10 mouse cellular contexts compared by ENCODE assay signal in the genomic region with DNA sequence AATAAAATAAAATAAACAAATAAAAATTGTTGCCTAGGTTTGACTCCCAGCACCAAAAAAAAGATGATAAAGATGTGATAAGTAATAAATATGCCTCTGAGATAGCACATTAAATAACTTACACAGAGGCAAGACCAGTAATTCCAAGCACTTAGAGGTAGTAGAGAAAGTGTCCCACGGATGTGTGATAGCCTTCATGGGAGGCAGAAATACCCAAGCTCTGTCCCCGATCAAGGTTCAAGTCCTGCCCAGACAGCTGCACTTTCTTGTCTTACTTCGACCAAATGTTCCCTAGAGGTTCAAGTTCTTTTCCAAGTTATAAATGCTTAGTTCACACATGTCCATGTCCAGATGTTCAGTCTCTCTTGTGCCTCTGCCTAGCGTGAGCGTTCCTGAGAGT. TPM values are rescaled to one million over a fixed set of nuclear protein-coding genes. Genes with fewer than 3 reads are reported as not detected.
DNase-seq lines count a peak whose midpoint lies in the region; ATAC-seq and TF ChIP-seq lines count a peak whose summit lies in the region.
"Had no signal": no experiment of that assay in that cellular context is flagged by ENCODE, and none has a peak within 500 bp of the region (broad histone marks: within the 10 kb centered on the region; RNA-seq: fewer than 3 reads in every experiment).

No protein-coding gene starts in this region.

- no peak overlapping the region for H3K27ac ChIP-seq in heart, embryonic 13.5 days (replicated peaks)
- no peak overlapping the region for H3K27ac ChIP-seq in heart, embryonic 10.5 days
- H3K27ac ChIP-seq in liver, embryonic 14.5 days, result no peak overlapping the region
- no peak overlapping the region for H3K27ac ChIP-seq in liver, postnatal 0 days (ENCODE audit: low read depth)
- no peak overlapping the region for H3K27ac ChIP-seq in neural tube, embryonic 13.5 days (replicated peaks)
- no peak overlapping the region for H3K27ac ChIP-seq in neural tube, embryonic 15.5 days (replicated peaks)
- H3K27ac ChIP-seq: embryonic facial prominence, embryonic 13.5 days; heart, embryonic 15.5 days; left cerebral cortex, adult 2 months had no signal

- H3K4me2 ChIP-seq in heart, embryonic 13.5 days, result peak overlapping the region; percentile 75
- H3K4me2 ChIP-seq in liver, embryonic 14.5 days (ENCODE audit: low read depth), result peak overlapping the region; percentile 77; the same call in 1 of the 2 replicates
- H3K4me2 ChIP-seq in liver, postnatal 0 days (ENCODE audit: low read depth, low read length), result no peak overlapping the region; the same call in 1 of the 2 replicates
- 0 out of 2 replicates have a peak overlapping the region, but pooled peaks have one; percentile 54 for H3K4me2 ChIP-seq in neural tube, embryonic 13.5 days
- no peak overlapping the region for H3K4me2 ChIP-seq in neural tube, embryonic 15.5 days

- peak overlapping the region; percentile 53; the same call in 1 of the 2 replicates for H3K4me3 ChIP-seq in heart, embryonic 13.5 days
- H3K4me3 ChIP-seq in heart, embryonic 10.5 days, result no peak overlapping the region
- no peak overlapping the region for H3K4me3 ChIP-seq in liver, embryonic 14.5 days (ENCODE audit: insufficient read depth in 1 of 2, low read depth in 2 of 2, low read length in 2 of 2)
- H3K4me3 ChIP-seq in liver, postnatal 0 days (ENCODE audit: low read depth, low read length), result no peak overlapping the region
- no peak overlapping the region for H3K4me3 ChIP-seq in neural tube, embryonic 13.5 days
- no peak overlapping the region for H3K4me3 ChIP-seq in neural tube, embryonic 15.5 days (replicated peaks)

- no peaks in the 10 kb centered on the region for H3K27me3 ChIP-seq in heart, embryonic 13.5 days (replicated peaks)
- no peaks in the 10 kb centered on the region for H3K27me3 ChIP-seq in heart, embryonic 10.5 days (ENCODE audit: insufficient read depth, poor library complexity, severe bottlenecking)
- H3K27me3 ChIP-seq in liver, embryonic 14.5 days (ENCODE audit: control insufficient read depth, insufficient read depth, low read length), result no peaks in the 10 kb centered on the region
- no peaks in the 10 kb centered on the region for H3K27me3 ChIP-seq in liver, postnatal 0 days (ENCODE audit: insufficient read depth, low read length)
- H3K27me3 ChIP-seq in neural tube, embryonic 13.5 days, result no peaks in the 10 kb centered on the region
- no peaks in the 10 kb centered on the region for H3K27me3 ChIP-seq in neural tube, embryonic 15.5 days (replicated peaks)
- H3K27me3 ChIP-seq: embryonic facial prominence, embryonic 13.5 days; heart, embryonic 15.5 days had no signal

- 81% methylated on average over 5 of the region's 5 CpGs for WGBS in heart, embryonic 13.5 days
- WGBS in heart, embryonic 10.5 days, result 85% methylated on average over 5 of the region's 5 CpGs
- WGBS in liver, embryonic 14.5 days (ENCODE audit: insufficient replicate concordance), result 71% methylated on average over 5 of the region's 5 CpGs
- 84% methylated on average over 5 of the region's 5 CpGs for WGBS in liver, postnatal 0 days (ENCODE audit: insufficient replicate concordance)
- WGBS in neural tube, embryonic 13.5 days, result 86% methylated on average over 5 of the region's 5 CpGs
- WGBS in neural tube, embryonic 15.5 days, result 90% methylated on average over 5 of the region's 5 CpGs

- no peak for ATAC-seq in heart, embryonic 13.5 days (ENCODE audit: extremely low read depth, insufficient number of reproducible peaks, low FRiP score, low TSS enrichment)
- ATAC-seq in liver, embryonic 14.5 days (ENCODE audit: insufficient read depth), result no peak
- ATAC-seq in liver, postnatal 0 days, result no peak
- ATAC-seq in neural tube, embryonic 13.5 days (ENCODE audit: low read depth), result no peak
- no peak for ATAC-seq in neural tube, embryonic 15.5 days (ENCODE audit: low FRiP score)

- peaks cover 14% of the 10 kb centered on the region for H3K4me1 ChIP-seq in heart, embryonic 13.5 days
- H3K4me1 ChIP-seq in heart, embryonic 10.5 days, result peaks cover 11% of the 10 kb centered on the region; the same call in 1 of the 2 replicates
- peaks cover 0 to 13% of the 10 kb centered on the region in 2 experiments; a peak in 2 of 4 replicates for H3K4me1 ChIP-seq in liver, embryonic 14.5 days (replicated peaks; ENCODE audit: control insufficient read depth in 2 of 2, insufficient read depth in 2 of 2, low read length in 1 of 2)
- H3K4me1 ChIP-seq in liver, postnatal 0 days (ENCODE audit: insufficient read depth), result peaks cover 5% of the 10 kb centered on the region
- 0 out of 2 replicates have a peak, but pooled peaks cover 6% of the 10 kb centered on the region for H3K4me1 ChIP-seq in neural tube, embryonic 13.5 days (replicated peaks)
- H3K4me1 ChIP-seq in neural tube, embryonic 15.5 days, result peaks cover 14% of the 10 kb centered on the region; the same call in 1 of the 2 replicates
- H3K4me1 ChIP-seq: embryonic facial prominence, embryonic 13.5 days had no signal

- no peak for TF ChIP-seq CTCF in liver, embryonic 14.5 days (IDR thresholded peaks at IDR 0.05; ENCODE audit: low read depth)
- no peak for TF ChIP-seq CTCF in liver, postnatal 0 days (IDR thresholded peaks at IDR 0.05; ENCODE audit: low read depth)

- H3K9ac ChIP-seq in heart, embryonic 13.5 days, result no peak overlapping the region
- no peak overlapping the region for H3K9ac ChIP-seq in liver, embryonic 14.5 days (replicated peaks)
- no peak overlapping the region for H3K9ac ChIP-seq in liver, postnatal 0 days (replicated peaks)
- no peak overlapping the region for H3K9ac ChIP-seq in neural tube, embryonic 13.5 days
- no peak overlapping the region for H3K9ac ChIP-seq in neural tube, embryonic 15.5 days (replicated peaks)

- H3K9me3 ChIP-seq in heart, embryonic 13.5 days, result no peaks in the 10 kb centered on the region
- no peaks in the 10 kb centered on the region for H3K9me3 ChIP-seq in heart, embryonic 10.5 days
- no peaks in the 10 kb centered on the region for H3K9me3 ChIP-seq in liver, embryonic 14.5 days (ENCODE audit: control insufficient read depth, low read length)
- H3K9me3 ChIP-seq in liver, postnatal 0 days (ENCODE audit: low read length), result no peaks in the 10 kb centered on the region
- H3K9me3 ChIP-seq in neural tube, embryonic 13.5 days, result no peaks in the 10 kb centered on the region
- H3K9me3 ChIP-seq in neural tube, embryonic 15.5 days (replicated peaks), result no peaks in the 10 kb centered on the region
- H3K9me3 ChIP-seq: embryonic facial prominence, embryonic 13.5 days; heart, embryonic 15.5 days had no signal

- no peak for DNase-seq in heart, embryonic 10.5 days (ENCODE audit: low spot score)
- no peak for DNase-seq in liver, embryonic 14.5 days (ENCODE audit: low read depth in 3 of 3, low spot score in 3 of 3)
- no peak for DNase-seq in liver, postnatal 0 days
- DNase-seq in urinary bladder, adult 2 months (ENCODE audit: low spot score), result no peak

- no peaks in the 10 kb centered on the region for H3K36me3 ChIP-seq in heart, embryonic 13.5 days
- H3K36me3 ChIP-seq in heart, embryonic 10.5 days, result no peaks in the 10 kb centered on the region
- H3K36me3 ChIP-seq in liver, embryonic 14.5 days (replicated peaks; ENCODE audit: control insufficient read depth, insufficient read depth, low read depth), result no peaks in the 10 kb centered on the region
- H3K36me3 ChIP-seq in liver, postnatal 0 days (replicated peaks; ENCODE audit: insufficient read depth, low read length), result no peaks in the 10 kb centered on the region
- no peaks in the 10 kb centered on the region for H3K36me3 ChIP-seq in neural tube, embryonic 13.5 days
- no peaks in the 10 kb centered on the region for H3K36me3 ChIP-seq in neural tube, embryonic 15.5 days
- H3K36me3 ChIP-seq: embryonic facial prominence, embryonic 13.5 days; heart, embryonic 15.5 days had no signal

- no peak for TF ChIP-seq EP300 in liver, embryonic 14.5 days (IDR thresholded peaks at IDR 0.05; ENCODE audit: low read depth)
- no peak for TF ChIP-seq EP300 in liver, postnatal 0 days (IDR thresholded peaks at IDR 0.05; ENCODE audit: low read depth)

RNA-seq across cellular contexts. Expression of a gene that starts 10.9 kb away (rescaled TPM):
- 444 and 458 TPM in 2 replicates for polyA plus RNA-seq in heart, embryonic 13.5 days (2015; fragmentation: Nextera tagmentation; extraction: Ambion mirVana)
- polyA plus RNA-seq in heart, embryonic 10.5 days (2016; fragmentation: Nextera tagmentation; extraction: Ambion mirVana), result 542 and 712 TPM in 2 replicates
- polyA plus RNA-seq in liver, embryonic 14.5 days (2012; rRNA removed), result 1,100 and 1,184 TPM in 2 replicates
- 669 and 674 TPM in 2 replicates for polyA plus RNA-seq in liver, embryonic 14.5 days (2014; fragmentation: Nextera tagmentation; extraction: Ambion mirVana)
- polyA plus RNA-seq in liver, postnatal 0 days (2015; fragmentation: Nextera tagmentation; extraction: Ambion mirVana), result 397 and 398 TPM in 2 replicates
- 411 and 432 TPM in 2 replicates for polyA plus RNA-seq in neural tube, embryonic 13.5 days (2015; fragmentation: Nextera tagmentation; extraction: Ambion mirVana)
- 351 and 459 TPM in 2 replicates for polyA plus RNA-seq in neural tube, embryonic 15.5 days (2015; fragmentation: Nextera tagmentation; extraction: Ambion mirVana)
- 1,217 and 1,275 TPM in 2 replicates for polyA plus RNA-seq in urinary bladder, adult 2 months (2012; rRNA removed)

RNA-seq across cellular contexts. Expression of a gene that starts 27.9 kb away (rescaled TPM):
- polyA plus RNA-seq in heart, embryonic 13.5 days (2015; fragmentation: Nextera tagmentation; extraction: Ambion mirVana), result 3.2 TPM in 2 replicates
- polyA plus RNA-seq in heart, embryonic 10.5 days (2016; fragmentation: Nextera tagmentation; extraction: Ambion mirVana), result 3.0 and 4.7 TPM in 2 replicates
- polyA plus RNA-seq in liver, embryonic 14.5 days (2012; rRNA removed), result 8.2 and 9.2 TPM in 2 replicates
- polyA plus RNA-seq in liver, embryonic 14.5 days (2014; fragmentation: Nextera tagmentation; extraction: Ambion mirVana), result 1.0 and 1.3 TPM in 2 replicates
- 2.2 and 2.3 TPM in 2 replicates for polyA plus RNA-seq in liver, postnatal 0 days (2015; fragmentation: Nextera tagmentation; extraction: Ambion mirVana)
- polyA plus RNA-seq in neural tube, embryonic 13.5 days (2015; fragmentation: Nextera tagmentation; extraction: Ambion mirVana), result 6.2 and 6.9 TPM in 2 replicates
- 6.4 and 7.3 TPM in 2 replicates for polyA plus RNA-seq in neural tube, embryonic 15.5 days (2015; fragmentation: Nextera tagmentation; extraction: Ambion mirVana)
- polyA plus RNA-seq in urinary bladder, adult 2 months (2012; rRNA removed), result 34.8 and 37.5 TPM in 2 replicates

RNA-seq across cellular contexts. Expression of a gene that starts 36.7 kb away (rescaled TPM):
- 0.56 and 0.88 TPM in 2 replicates for polyA plus RNA-seq in heart, embryonic 13.5 days (2015; fragmentation: Nextera tagmentation; extraction: Ambion mirVana)
- 0.18 and 0.44 TPM in 2 replicates for polyA plus RNA-seq in heart, embryonic 10.5 days (2016; fragmentation: Nextera tagmentation; extraction: Ambion mirVana)
- 0.09 and 0.23 TPM in 2 replicates for polyA plus RNA-seq in liver, embryonic 14.5 days (2012; rRNA removed)
- 0.04 and 0.13 TPM in 2 replicates for polyA plus RNA-seq in liver, embryonic 14.5 days (2014; fragmentation: Nextera tagmentation; extraction: Ambion mirVana)
- 0.48 and 0.52 TPM in 2 replicates for polyA plus RNA-seq in liver, postnatal 0 days (2015; fragmentation: Nextera tagmentation; extraction: Ambion mirVana)
- 1.2 TPM in 2 replicates for polyA plus RNA-seq in neural tube, embryonic 13.5 days (2015; fragmentation: Nextera tagmentation; extraction: Ambion mirVana)
- polyA plus RNA-seq in neural tube, embryonic 15.5 days (2015; fragmentation: Nextera tagmentation; extraction: Ambion mirVana), result 2.1 and 2.6 TPM in 2 replicates
- polyA plus RNA-seq in urinary bladder, adult 2 months (2012; rRNA removed), result 14.9 and 16.1 TPM in 2 replicates

RNA-seq across cellular contexts. Expression of a gene that starts 37.2 kb away (rescaled TPM):
- 0.53 and 1.2 TPM in 2 replicates for polyA plus RNA-seq in heart, embryonic 13.5 days (2015; fragmentation: Nextera tagmentation; extraction: Ambion mirVana)
- polyA plus RNA-seq in heart, embryonic 10.5 days (2016; fragmentation: Nextera tagmentation; extraction: Ambion mirVana), result 0.68 and 1.9 TPM in 2 replicates
- 9.6 and 12.4 TPM in 2 replicates for polyA plus RNA-seq in liver, embryonic 14.5 days (2012; rRNA removed)
- 1.6 and 2.8 TPM in 2 replicates for polyA plus RNA-seq in liver, embryonic 14.5 days (2014; fragmentation: Nextera tagmentation; extraction: Ambion mirVana)
- polyA plus RNA-seq in liver, postnatal 0 days (2015; fragmentation: Nextera tagmentation; extraction: Ambion mirVana), result 4.9 and 5.0 TPM in 2 replicates
- polyA plus RNA-seq in neural tube, embryonic 13.5 days (2015; fragmentation: Nextera tagmentation; extraction: Ambion mirVana), result 3.2 and 4.3 TPM in 2 replicates
- polyA plus RNA-seq in neural tube, embryonic 15.5 days (2015; fragmentation: Nextera tagmentation; extraction: Ambion mirVana), result 2.9 and 3.3 TPM in 2 replicates
- polyA plus RNA-seq in urinary bladder, adult 2 months (2012; rRNA removed), result 20.8 and 23.2 TPM in 2 replicates

Comparison
In these comparisons a context has a peak if more than half of its experiments do, and no peak if none do; other contexts are left out.
1. H3K4me2 ChIP-seq: peak in heart, embryonic 13.5 days (single experiment), liver, embryonic 14.5 days (single experiment) and neural tube, embryonic 13.5 days (single experiment); none in liver, postnatal 0 days (single experiment) and neural tube, embryonic 15.5 days (single experiment).